9 mouse cellular contexts compared by ENCODE assay signal in the genomic region with DNA sequence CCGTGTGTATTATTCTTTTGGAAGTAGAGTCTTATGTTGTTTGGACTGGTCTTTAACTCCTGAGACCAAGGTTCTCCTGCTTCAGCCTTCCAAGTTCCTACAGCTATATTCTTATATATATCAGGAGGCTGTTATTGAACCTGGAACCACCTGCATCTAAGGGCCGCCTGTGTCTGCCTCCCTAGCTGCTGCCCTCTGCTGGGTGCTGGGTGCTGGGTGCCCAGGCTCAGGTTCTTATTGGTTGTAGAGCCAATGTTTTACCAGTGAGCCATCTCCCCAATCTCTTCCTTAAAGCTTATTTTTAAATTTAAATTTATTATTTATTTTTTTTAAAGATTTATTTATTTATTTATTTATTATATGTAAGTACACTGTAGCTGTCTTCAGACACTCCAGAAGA. TPM values are rescaled to one million over a fixed set of nuclear protein-coding genes. Genes with fewer than 3 reads are reported as not detected.
DNase-seq lines count a peak whose midpoint lies in the region; ATAC-seq and TF ChIP-seq lines count a peak whose summit lies in the region.
"Had no signal": no experiment of that assay in that cellular context is flagged by ENCODE, and none has a peak within 500 bp of the region (broad histone marks: within the 10 kb centered on the region; RNA-seq: fewer than 3 reads in every experiment).

No protein-coding gene starts in this region.

- DNase-seq in adrenal gland, postnatal 14 days: peak; percentile 59
- no peak for DNase-seq in adrenal gland, postnatal 4 days (ENCODE audit: low spot score in 2 of 2)
- no peak for DNase-seq in layer of hippocampus, adult 2 months (ENCODE audit: low spot score in 2 of 2)
- no peak for DNase-seq in layer of hippocampus, postnatal 10 days (ENCODE audit: low spot score in 2 of 2)
- DNase-seq in ES-CJ7 (ENCODE audit: low read depth, low spot score): peak; percentile 53
- no peak for DNase-seq in ovary, adult 18-20 months (ENCODE audit: low spot score)

- no peak overlapping the region for H3K27ac ChIP-seq in layer of hippocampus, adult 2 months
- H3K27ac ChIP-seq in small intestine, adult 2 months (ENCODE audit: insufficient read depth, low read depth, low read length): no peak overlapping the region
- H3K27ac ChIP-seq: forebrain, embryonic 15.5 days had no signal

- no peaks in the 10 kb centered on the region for H3K27me3 ChIP-seq in small intestine, adult 2 months (ENCODE audit: control insufficient read depth, insufficient read depth, low read length)
- H3K27me3 ChIP-seq: forebrain, embryonic 15.5 days had no signal

- 60% methylated on average over 2 of the region's 2 CpGs for WGBS in small intestine, adult 2 months

- H3K4me3 ChIP-seq in layer of hippocampus, adult 2 months: no peak overlapping the region
- H3K4me3 ChIP-seq in small intestine, adult 2 months (ENCODE audit: low read depth, low read length): no peak overlapping the region
- H3K4me3 ChIP-seq: forebrain, embryonic 15.5 days had no signal

- no peak for ATAC-seq in activated CD4-positive, CD25-positive, alpha-beta regulatory T cell, adult 4 months
- ATAC-seq: forebrain, embryonic 15.5 days had no signal

- peaks cover 4% of the 10 kb centered on the region for H3K36me3 ChIP-seq in small intestine, adult 2 months (ENCODE audit: control insufficient read depth, insufficient read depth, low read length)

- no peak for TF ChIP-seq POLR2A in small intestine, adult 2 months (IDR thresholded peaks at IDR 0.05; ENCODE audit: low read depth, low read length)

- TF ChIP-seq CTCF in layer of hippocampus, adult 2 months (conservative IDR thresholded peaks at IDR 0.05): peak; percentile 72
- TF ChIP-seq CTCF in small intestine, adult 2 months (IDR thresholded peaks at IDR 0.05; ENCODE audit: extremely low read depth, insufficient read length, insufficient replicate concordance, low read depth, low read length): peak; percentile 58; the same call in 1 of the 2 replicates

- peaks cover 11% of the 10 kb centered on the region for H3K4me1 ChIP-seq in small intestine, adult 2 months (ENCODE audit: control insufficient read depth, insufficient read depth, insufficient read length, low read length)

RNA-seq across cellular contexts. Expression of gene Dazap2, which starts 2.7 kb away (rescaled TPM):
- 208 and 209 TPM in 2 replicates for total RNA-seq in adrenal gland, postnatal 14 days (2021)
- 100 to 1,000 TPM; 231 to 238 TPM for total RNA-seq in adrenal gland, postnatal 4 days (2021)
- total RNA-seq in layer of hippocampus, adult 2 months (2021): 100 to 1,000 TPM; 112 to 113 TPM
- total RNA-seq in layer of hippocampus, postnatal 10 days (2021): 10 to 100 TPM; 78.4 to 92.4 TPM
- 597 and 1,087 TPM in 2 replicates for polyA plus RNA-seq in small intestine, adult 2 months (2012; rRNA removed)
- 100 to 1,000 TPM; 741 to 756 TPM for polyA plus RNA-seq in activated CD4-positive, CD25-positive, alpha-beta regulatory T cell, adult 4 months (2017; shearing (Covaris generic))

RNA-seq across cellular contexts. Expression of gene Pou6f1, which starts 12.6 kb away (rescaled TPM):
- total RNA-seq in adrenal gland, postnatal 14 days (2021): 17.2 and 17.8 TPM in 2 replicates
- total RNA-seq in adrenal gland, postnatal 4 days (2021): 10 to 100 TPM; 30.7 to 34.4 TPM
- total RNA-seq in layer of hippocampus, adult 2 months (2021): 100 to 1,000 TPM; 106 to 107 TPM
- 100 to 1,000 TPM; 104 to 107 TPM for total RNA-seq in layer of hippocampus, postnatal 10 days (2021)
- 7.2 and 12.0 TPM in 2 replicates for polyA plus RNA-seq in small intestine, adult 2 months (2012; rRNA removed)
- polyA plus RNA-seq in activated CD4-positive, CD25-positive, alpha-beta regulatory T cell, adult 4 months (2017; shearing (Covaris generic)): 1 to 10 TPM; 7.5 to 9.1 TPM

RNA-seq across cellular contexts. Expression of gene Smagp, which starts 24.3 kb away (rescaled TPM):
- 45.7 and 50.1 TPM in 2 replicates for total RNA-seq in adrenal gland, postnatal 14 days (2021)
- total RNA-seq in adrenal gland, postnatal 4 days (2021): 10 to 100 TPM; 26.7 to 34.3 TPM
- total RNA-seq in layer of hippocampus, adult 2 months (2021): 1 to 10 TPM; 1.1 to 1.7 TPM
- total RNA-seq in layer of hippocampus, postnatal 10 days (2021): 1 to 10 TPM; 1.7 to 4.1 TPM
- 154 and 384 TPM in 2 replicates for polyA plus RNA-seq in small intestine, adult 2 months (2012; rRNA removed)
- polyA plus RNA-seq in activated CD4-positive, CD25-positive, alpha-beta regulatory T cell, adult 4 months (2017; shearing (Covaris generic)): not detected

RNA-seq across cellular contexts. Expression of gene Bin2, which starts 56.9 kb away (rescaled TPM):
- 3.6 and 14.8 TPM in 2 replicates for total RNA-seq in adrenal gland, postnatal 14 days (2021)
- total RNA-seq in adrenal gland, postnatal 4 days (2021): 1 to 10 TPM; 4.0 to 4.8 TPM
- 1 to 10 TPM; 5.3 to 5.6 TPM for total RNA-seq in layer of hippocampus, adult 2 months (2021)
- total RNA-seq in layer of hippocampus, postnatal 10 days (2021): 1 to 10 TPM; 3.9 to 4.8 TPM
- 6.6 and 13.0 TPM in 2 replicates for polyA plus RNA-seq in small intestine, adult 2 months (2012; rRNA removed)
- polyA plus RNA-seq in activated CD4-positive, CD25-positive, alpha-beta regulatory T cell, adult 4 months (2017; shearing (Covaris generic)): 100 to 1,000 TPM; 348 to 423 TPM

Comparison
In these comparisons a context has a peak if more than half of its experiments do, and no peak if none do; other contexts are left out.
1. DNase-seq: peak in adrenal gland, postnatal 14 days (single experiment) and ES-CJ7 (single experiment); none in adrenal gland, postnatal 4 days (0 of 2), layer of hippocampus, adult 2 months (0 of 2), layer of hippocampus, postnatal 10 days (0 of 2) and ovary, adult 18-20 months (single experiment).